Mouse (Mus musculus) CH12.LX (cell line): ENCODE measurements around the gene Gfod2. TPM values are rescaled to one million over a fixed set of nuclear protein-coding genes. Genes with fewer than 3 reads are reported as not detected.

ENCODE experiments used
- DNase-seq: peaks from one replicate; pipeline ENCODE4 v3.0.0-alpha.2; 2013; ENCODE audit errors: extremely low read depth
- H3K27ac ChIP-seq: 2 replicates; pipeline ENCODE4 v1.5.1; 2012; ENCODE audit warnings: low read depth, mild to moderate bottlenecking, control low read depth, moderate library complexity; ENCODE audit not compliant: insufficient read depth
- H3K27me3 ChIP-seq: replicated peaks from 2 replicates; pipeline ENCODE3; 2012; ENCODE audit warnings: inconsistent platforms
- H3K36me3 ChIP-seq, 2 experiments: replicated peaks in 1 of 2; 2 replicates each; pipeline versions ENCODE3 to v1.6.1; 2012; ENCODE audit warnings: inconsistent platforms in 1 of 2, low read length in 1 of 2, mild to moderate bottlenecking in 1 of 2, mixed read lengths in 1 of 2, moderate library complexity in 1 of 2; ENCODE audit not compliant: control insufficient read depth in 1 of 2, insufficient read depth in 1 of 2
- H3K4me1 ChIP-seq, 2 experiments: 2 replicates each; pipeline ENCODE4 v1.6.1; 2012; ENCODE audit warnings: inconsistent platforms in 1 of 2, moderate library complexity in 1 of 2; ENCODE audit not compliant: insufficient read depth in 2 of 2, control insufficient read depth in 1 of 2
- H3K4me2 ChIP-seq: 2 replicates; pipeline ENCODE4 v1.6.1; 2012; ENCODE audit warnings: low read depth, mild to moderate bottlenecking, control low read depth; ENCODE audit not compliant: poor library complexity, insufficient read depth, severe bottlenecking
- H3K4me3 ChIP-seq, 3 experiments: fragments of 150-350 bp in 1 of 3; sonication (generic) in 1 of 3; replicated peaks in 1 of 3; 2 replicates each; pipeline versions ENCODE3 to v1.5.1; 2011 to 2012; ENCODE audit warnings: low read depth in 2 of 3, low read length in 2 of 3, mild to moderate bottlenecking in 2 of 3, moderate library complexity in 2 of 3, control low read depth in 1 of 3, improper control_type of control experiment in 1 of 3, inconsistent platforms in 1 of 3, mixed read lengths in 1 of 3; ENCODE audit not compliant: poor library complexity in 1 of 3
- H3K79me2 ChIP-seq: replicated peaks from 2 replicates; pipeline ENCODE4 v1.6.1; 2012; ENCODE audit warnings: mild to moderate bottlenecking, moderate library complexity; ENCODE audit not compliant: control insufficient read depth, poor library complexity, insufficient read depth, severe bottlenecking; ENCODE audit errors: extremely low read depth
- H3K9ac ChIP-seq: 2 replicates; pipeline ENCODE4 v1.6.1; 2012; ENCODE audit warnings: low read depth, mild to moderate bottlenecking, control low read depth, moderate library complexity; ENCODE audit not compliant: insufficient read depth
- H3K9me3 ChIP-seq: replicated peaks from 2 replicates; pipeline ENCODE3; 2012; ENCODE audit warnings: low read length, inconsistent platforms, mixed read lengths
- BHLHE40 ChIP-seq: IDR thresholded peaks from 2 replicates; pipeline ENCODE4 v1.6.1; 2011; ENCODE audit warnings: mild to moderate bottlenecking, low read depth, low read length, improper control_type of control experiment
- CTCF ChIP-seq, 2 experiments: IDR thresholded peaks in 1 of 2; conservative IDR thresholded peaks in 1 of 2; 2 replicates each; pipeline ENCODE4 v1.5.1; 2011 to 2012; ENCODE audit warnings: low read depth in 2 of 2, low read length in 2 of 2, improper control_type of control experiment in 1 of 2, inconsistent platforms in 1 of 2, mild to moderate bottlenecking in 1 of 2, moderate library complexity in 1 of 2
- E2F4 ChIP-seq: IDR thresholded peaks from 2 replicates; pipeline ENCODE4 v1.6.1; 2011; ENCODE audit warnings: low read depth, low read length, improper control_type of control experiment; ENCODE audit not compliant: insufficient replicate concordance
- ELF1 ChIP-seq: IDR thresholded peaks from 2 replicates; pipeline ENCODE4 v1.6.1; 2014; ENCODE audit warnings: low read depth, mild to moderate bottlenecking, inconsistent platforms, low read length, improper control_type of control experiment
- ETS1 ChIP-seq: conservative IDR thresholded peaks from 2 replicates; pipeline ENCODE4 v1.6.1; 2012; ENCODE audit warnings: low read depth, mild to moderate bottlenecking, inconsistent platforms, low read length, improper control_type of control experiment, moderate library complexity
- JUN ChIP-seq: IDR thresholded peaks from 2 replicates; pipeline ENCODE4 v1.6.1; 2011; ENCODE audit warnings: low read depth, mild to moderate bottlenecking, low read length, improper control_type of control experiment, moderate library complexity; ENCODE audit not compliant: insufficient read depth
- JUND ChIP-seq: conservative IDR thresholded peaks from 2 replicates; pipeline ENCODE4 v1.6.1; 2011; ENCODE audit warnings: low read depth, low read length, improper control_type of control experiment
- MAFK ChIP-seq: IDR thresholded peaks from 2 replicates; pipeline ENCODE4 v1.6.1; 2011; ENCODE audit warnings: low read length, improper control_type of control experiment; ENCODE audit not compliant: insufficient replicate concordance
- MAX ChIP-seq: IDR thresholded peaks from 2 replicates; pipeline ENCODE4 v1.6.1; 2011; ENCODE audit warnings: low read length, improper control_type of control experiment
- MAZ ChIP-seq: IDR thresholded peaks from 2 replicates; pipeline ENCODE4 v1.6.1; 2012; ENCODE audit warnings: low read depth, mild to moderate bottlenecking, inconsistent platforms, low read length, improper control_type of control experiment, moderate library complexity
- NRF1 ChIP-seq: IDR thresholded peaks from 2 replicates; pipeline ENCODE4 v1.6.1; 2014; ENCODE audit warnings: low read depth, mild to moderate bottlenecking, inconsistent platforms, low read length, improper control_type of control experiment, moderate library complexity
- PAX5 ChIP-seq: IDR thresholded peaks from 2 replicates; pipeline ENCODE4 v1.6.1; 2012; ENCODE audit warnings: low read length, inconsistent platforms, mixed read lengths
- POLR2A ChIP-seq: IDR thresholded peaks from 2 replicates; pipeline ENCODE4 v1.6.1; 2011; ENCODE audit warnings: low read depth, mild to moderate bottlenecking, improper control_type of control experiment, low read length
- POLR2AphosphoS2 ChIP-seq: IDR thresholded peaks from 2 replicates; pipeline ENCODE4 v1.6.1; 2011; ENCODE audit warnings: low read depth, low read length, improper control_type of control experiment
- RAD21 ChIP-seq: IDR thresholded peaks from 2 replicates; pipeline ENCODE4 v1.6.1; 2011; ENCODE audit warnings: low read depth, mild to moderate bottlenecking, low read length, improper control_type of control experiment, moderate library complexity
- SMC3 ChIP-seq: IDR thresholded peaks from 2 replicates; pipeline ENCODE4 v1.6.1; 2011; ENCODE audit warnings: low read depth, low read length, improper control_type of control experiment
- TBP ChIP-seq: conservative IDR thresholded peaks from 2 replicates; pipeline ENCODE4 v1.6.1; 2011; ENCODE audit warnings: low read depth, low read length, improper control_type of control experiment
- TCF12 ChIP-seq: IDR thresholded peaks from 2 replicates; pipeline ENCODE4 v1.6.1; 2014; ENCODE audit warnings: low read depth, mild to moderate bottlenecking, inconsistent platforms, low read length, improper control_type of control experiment
- UBTF ChIP-seq: IDR thresholded peaks from 2 replicates; pipeline ENCODE4 v1.6.1; 2012; ENCODE audit warnings: low read depth, mild to moderate bottlenecking, inconsistent platforms, low read length, improper control_type of control experiment, moderate library complexity
- USF1 ChIP-seq: IDR thresholded peaks from 2 replicates; pipeline ENCODE4 v1.6.1; 2014; ENCODE audit warnings: low read depth, mild to moderate bottlenecking, inconsistent platforms, low read length, improper control_type of control experiment
- ZC3H11A ChIP-seq: IDR thresholded peaks from 2 replicates; pipeline ENCODE4 v1.6.1; 2012; ENCODE audit warnings: low read depth, mild to moderate bottlenecking, inconsistent platforms, low read length, improper control_type of control experiment
- ZKSCAN1 ChIP-seq: IDR thresholded peaks from 2 replicates; pipeline ENCODE4 v1.6.1; 2012; ENCODE audit warnings: low read depth, inconsistent platforms, low read length, improper control_type of control experiment, borderline replicate concordance
- ZMIZ1 ChIP-seq: IDR thresholded peaks from 2 replicates; pipeline ENCODE4 v1.6.1; 2012; ENCODE audit warnings: low read depth, mild to moderate bottlenecking, inconsistent platforms, low read length, improper control_type of control experiment
- ZNF384 ChIP-seq: IDR thresholded peaks from 2 replicates; pipeline ENCODE4 v1.6.1; 2012; ENCODE audit warnings: low read depth, low read length, improper control_type of control experiment, inconsistent platforms
- dilution Hi-C: fragments of 300-500 bp; cut with MboI; formaldehyde crosslinking; loops from 2 replicates; pipeline ENCODE4 v1.14.3; 2020; ENCODE audit warnings: low sequenced_read_pairs; ENCODE audit not compliant: extremely low pct_unique_long_range_greater_than_20kb, extremely low pct_ligation_motif_present
- in situ Hi-C: fragments of 300-500 bp; cut with MboI; formaldehyde crosslinking; loops from 3 replicates; pipeline ENCODE4 v1.14.3; 2019; ENCODE audit warnings: low sequenced_read_pairs, low pct_ligation_motif_present, low pct_unique_long_range_greater_than_20kb, mixed read lengths
- polyA plus RNA-seq: library from polyadenylated mRNA; unstranded; fragments of >175 nt; gene quantifications from 2 replicates; pipeline ENCODE4 v1.2.1, GENCODE M21; 2012; ENCODE audit warnings: low read depth; ENCODE audit not compliant: insufficient read length
- total RNA-seq, 2 experiments: library from RNA; depleted of rRNA; stranded (reverse); fragments of 300-350 nt in 1 of 2; fragments of >200 nt in 1 of 2; gene quantifications; 2 replicates each; pipeline ENCODE4 v1.2.3; 2012 to 2014

The Gfod2 gene
- total and polyA plus RNA-seq, 3 experiments = 1.7 to 3.1 (median 3.1) TPM

GRCm38 (mm10) chr8:105715042-105715441, 43.4 kb downstream of the Gfod2 start:
- Histone ChIP-seq H3K36me3 (peaks cover 0 to 11% of the 10 kb centered on the region in 2 experiments), H3K9ac (no peak overlapping the region), H3K4me2 (no peak overlapping the region), H3K27ac (no peak overlapping the region), H3K9me3 (no peaks in the 10 kb centered on the region), H3K79me2 (no peaks in the 10 kb centered on the region), H3K4me3 (no peak overlapping the region), H3K27me3 (no peaks in the 10 kb centered on the region), H3K4me1 (no peaks in the 10 kb centered on the region)
- in situ Hi-C loops (loop anchor here (25.0 kb wide), 1 partner anchor 322 kb away; no protein-coding TSS in a partner anchor), dilution Hi-C loops (no loop called here)
- no peak for TF ChIP-seq MAX
- no peak for TF ChIP-seq ZKSCAN1
- no peak for TF ChIP-seq ETS1
- TF ChIP-seq ELF1 = no peak
- no peak for TF ChIP-seq TBP
- TF ChIP-seq POLR2A = no peak
- no peak for TF ChIP-seq ZNF384
- no peak for TF ChIP-seq JUN
- no peak for TF ChIP-seq PAX5
- no peak for TF ChIP-seq SMC3
- TF ChIP-seq MAZ = no peak
- no peak for TF ChIP-seq ZC3H11A
- TF ChIP-seq E2F4 = no peak
- no peak for DNase-seq

GRCm38 (mm10) chr8:105714139-105714538, 44.3 kb downstream of the Gfod2 start:
- H3K9me3 ChIP-seq = no peaks in the 10 kb centered on the region
- no peaks in the 10 kb centered on the region for H3K79me2 ChIP-seq
- H3K27me3 ChIP-seq = no peaks in the 10 kb centered on the region
- no peak overlapping the region for H3K9ac ChIP-seq
- no peaks in the 10 kb centered on the region for H3K4me1 ChIP-seq
- peak; percentile 92 for DNase-seq
- TF ChIP-seq CTCF (conservative IDR thresholded peaks at IDR 0.05 in 1 of 2, IDR thresholded peaks at IDR 0.05 in 1 of 2; ENCODE audit: low read depth in 2 of 2, low read length in 2 of 2) (peak; percentile 79 to 94), USF1 (no peak), TBP (peak; percentile 84), SMC3 (peak; percentile 84), JUN (no peak), TCF12 (no peak), ZC3H11A (peak; percentile 66), MAFK (no peak), MAZ (no peak), POLR2AphosphoS2 (no peak), NRF1 (0 out of 2 replicates have a peak, but pooled peaks have one; percentile 12), ZMIZ1 (no peak), UBTF (no peak), RAD21 (peak; percentile 93), BHLHE40 (no peak), JUND (no peak)
- no peak overlapping the region for H3K27ac ChIP-seq
- dilution Hi-C loops (no loop called here), in situ Hi-C loops (loop anchor here (5.0 to 25.0 kb wide), 2 partner anchors 213 to 323 kb away; no protein-coding TSS in a partner anchor)
- H3K36me3 ChIP-seq = peaks cover 0 to 11% of the 10 kb centered on the region in 2 experiments
- H3K4me2 ChIP-seq = no peak overlapping the region
- H3K4me3 ChIP-seq = no peak overlapping the region
